Comparison of ENCODE assay signal across 11 mouse cellular contexts in the genomic region with DNA sequence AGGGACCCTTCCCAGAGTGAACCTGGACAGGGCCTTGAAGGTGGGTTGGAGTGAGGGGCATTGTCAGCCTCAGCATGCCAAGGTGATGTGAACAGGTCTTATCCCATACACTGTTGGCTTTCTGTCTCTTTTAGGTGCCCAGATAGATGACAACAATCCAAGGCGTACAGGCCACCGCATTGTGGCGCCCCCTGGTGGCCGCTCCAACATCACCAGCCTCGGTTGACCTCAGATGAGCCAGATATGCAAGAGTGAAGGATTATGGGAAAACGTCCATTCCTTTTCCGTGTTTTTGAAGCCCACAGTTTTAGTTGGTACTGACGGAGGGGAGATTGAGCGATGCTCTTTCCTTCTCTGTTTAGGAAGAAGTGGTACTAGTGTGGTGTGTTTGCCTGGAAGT. TPM values are rescaled to one million over a fixed set of nuclear protein-coding genes. Genes with fewer than 3 reads are reported as not detected.
DNase-seq lines count a peak whose midpoint lies in the region; ATAC-seq and TF ChIP-seq lines count a peak whose summit lies in the region.
"Had no signal": no experiment of that assay in that cellular context is flagged by ENCODE, and none has a peak within 500 bp of the region (broad histone marks: within the 10 kb centered on the region; RNA-seq: fewer than 3 reads in every experiment).

No protein-coding gene starts in this region.

- H3K27me3 ChIP-seq in E14TG2a.4 (ENCODE audit: insufficient read depth, low read length) = no peaks in the 10 kb centered on the region
- no peaks in the 10 kb centered on the region for H3K27me3 ChIP-seq in limb, embryonic 11.5 days (ENCODE audit: control insufficient read depth, insufficient read depth, low read length)
- H3K27me3 ChIP-seq: heart, embryonic 13.5 days; limb, embryonic 12.5 days; neural tube, embryonic 13.5 days had no signal

- H3K4me3 ChIP-seq in E14TG2a.4 (replicated peaks; ENCODE audit: low read length) = no peak overlapping the region
- H3K4me3 ChIP-seq in limb, embryonic 11.5 days (ENCODE audit: low read depth, low read length) = no peak overlapping the region
- H3K4me3 ChIP-seq: heart, embryonic 13.5 days; limb, embryonic 12.5 days; neural tube, embryonic 13.5 days had no signal

- H3K27ac ChIP-seq in limb, embryonic 11.5 days (replicated peaks; ENCODE audit: low read depth, low read length) = no peak overlapping the region
- H3K27ac ChIP-seq: heart, embryonic 13.5 days; limb, embryonic 12.5 days; neural tube, embryonic 13.5 days had no signal

- H3K4me2 ChIP-seq in limb, embryonic 11.5 days (ENCODE audit: low read depth, severe bottlenecking) = no peak overlapping the region
- H3K4me2 ChIP-seq: heart, embryonic 13.5 days; limb, embryonic 12.5 days; neural tube, embryonic 13.5 days had no signal

- 77% methylated on average over 9 of the region's 9 CpGs for WGBS in limb, embryonic 11.5 days

- no peak for ATAC-seq in limb, embryonic 11.5 days (ENCODE audit: insufficient number of reproducible peaks, low FRiP score, low TSS enrichment, low read depth)
- ATAC-seq in activated CD4-positive, CD25-positive, alpha-beta regulatory T cell, adult 4 months = no peak
- ATAC-seq in megakaryocyte progenitor cell, adult 5-6 weeks (replicated peaks; ENCODE audit: poor library complexity) = no peak

- TF ChIP-seq CTCF in E14TG2a.4 (conservative IDR thresholded peaks at IDR 0.05; ENCODE audit: low read length) = peak; percentile 89

- peak; percentile 35 to 47 for DNase-seq in layer of hippocampus, postnatal 25 days (ENCODE audit: extremely low spot score in 1 of 2, low spot score in 1 of 2)
- no peak for DNase-seq in layer of hippocampus, adult 9-11 months
- peak; percentile 59 for DNase-seq in ZHBTc4 (ENCODE audit: low read depth, low spot score)
- peak; percentile 41 for DNase-seq in limb, embryonic 11.5 days (ENCODE audit: low spot score)
- DNase-seq in heart, adult 11 months = no peak

- H3K9ac ChIP-seq in limb, embryonic 11.5 days (ENCODE audit: low read length) = no peak overlapping the region
- H3K9ac ChIP-seq: heart, embryonic 13.5 days; limb, embryonic 12.5 days; neural tube, embryonic 13.5 days had no signal

- H3K9me3 ChIP-seq in E14TG2a.4 (ENCODE audit: low read length) = peaks cover 4% of the 10 kb centered on the region; the same call in 1 of the 2 replicates
- H3K9me3 ChIP-seq in limb, embryonic 11.5 days (ENCODE audit: control insufficient read depth, low read length) = no peaks in the 10 kb centered on the region
- H3K9me3 ChIP-seq: heart, embryonic 13.5 days; limb, embryonic 12.5 days; neural tube, embryonic 13.5 days had no signal

- peaks cover 66% of the 10 kb centered on the region for H3K36me3 ChIP-seq in E14TG2a.4 (ENCODE audit: insufficient read depth, low read length)
- no peaks in the 10 kb centered on the region for H3K36me3 ChIP-seq in limb, embryonic 11.5 days (ENCODE audit: control insufficient read depth, insufficient read depth, low read length)
- H3K36me3 ChIP-seq: heart, embryonic 13.5 days; limb, embryonic 12.5 days had no signal

- peaks cover 15% of the 10 kb centered on the region for H3K4me1 ChIP-seq in E14TG2a.4 (replicated peaks; ENCODE audit: low read depth, low read length)
- H3K4me1 ChIP-seq in limb, embryonic 11.5 days (ENCODE audit: control insufficient read depth, insufficient read depth, low read length) = no peaks in the 10 kb centered on the region
- H3K4me1 ChIP-seq: heart, embryonic 13.5 days; limb, embryonic 12.5 days; neural tube, embryonic 13.5 days had no signal

RNA-seq across cellular contexts. Expression of a gene that starts 45.7 kb away (rescaled TPM):
- 10 to 100 TPM in 1 of 2 experiments, 1 to 10 TPM in 1; 9.3 to 10.4 TPM for total RNA-seq in layer of hippocampus, postnatal 25 days (2021)
- 21.5 and 24.0 TPM in 2 replicates for polyA plus RNA-seq in limb, embryonic 11.5 days (2014; fragmentation: Nextera tagmentation; extraction: Ambion mirVana)
- not detected for polyA plus RNA-seq in activated CD4-positive, CD25-positive, alpha-beta regulatory T cell, adult 4 months (2017; shearing (Covaris generic))
- total RNA-seq in megakaryocyte progenitor cell, adult 5-6 weeks (2015) = not detected in 2 replicates
- not detected in 2 replicates for total RNA-seq in megakaryocyte progenitor cell, adult 5-6 weeks (2017)

RNA-seq across cellular contexts. Expression of a gene that starts 47.3 kb away (rescaled TPM):
- 10 to 100 TPM; 21.1 to 22.2 TPM for total RNA-seq in layer of hippocampus, postnatal 25 days (2021)
- polyA plus RNA-seq in limb, embryonic 11.5 days (2014; fragmentation: Nextera tagmentation; extraction: Ambion mirVana) = 18.3 TPM in 2 replicates
- not detected for polyA plus RNA-seq in activated CD4-positive, CD25-positive, alpha-beta regulatory T cell, adult 4 months (2017; shearing (Covaris generic))
- 0.59 TPM in 1 of 2 replicates, not detected in the other for total RNA-seq in megakaryocyte progenitor cell, adult 5-6 weeks (2015)
- total RNA-seq in megakaryocyte progenitor cell, adult 5-6 weeks (2017) = 0.10 TPM in 1 of 2 replicates, not detected in the other

RNA-seq across cellular contexts. Expression of a gene that starts 49.2 kb away (rescaled TPM):
- 100 to 1,000 TPM; 252 to 276 TPM for total RNA-seq in layer of hippocampus, postnatal 25 days (2021)
- 36.6 and 37.1 TPM in 2 replicates for polyA plus RNA-seq in limb, embryonic 11.5 days (2014; fragmentation: Nextera tagmentation; extraction: Ambion mirVana)
- 10 to 100 TPM; 11.2 to 11.5 TPM for polyA plus RNA-seq in activated CD4-positive, CD25-positive, alpha-beta regulatory T cell, adult 4 months (2017; shearing (Covaris generic))
- not detected in 2 replicates for total RNA-seq in megakaryocyte progenitor cell, adult 5-6 weeks (2015)
- not detected in 2 replicates for total RNA-seq in megakaryocyte progenitor cell, adult 5-6 weeks (2017)

Comparison
In these comparisons a context has a peak if more than half of its experiments do, and no peak if none do; other contexts are left out.
1. DNase-seq: peak in layer of hippocampus, postnatal 25 days (2 of 2), ZHBTc4 (single experiment) and limb, embryonic 11.5 days (single experiment); none in layer of hippocampus, adult 9-11 months (single experiment) and heart, adult 11 months (single experiment).
2. RNA of a gene that starts 45.7 kb away (total RNA-seq): 9.3 to 10.4 TPM in layer of hippocampus, postnatal 25 days; not detected in megakaryocyte progenitor cell, adult 5-6 weeks; every median in the first group is over 10 times any median in the second.
3. RNA of a gene that starts 47.3 kb away (total RNA-seq): 21.1 to 22.2 TPM in layer of hippocampus, postnatal 25 days; 0.10 to 0.59 TPM in megakaryocyte progenitor cell, adult 5-6 weeks; every median in the first group is over 10 times any median in the second.
4. RNA of a gene that starts 49.2 kb away (total RNA-seq): 252 to 276 TPM in layer of hippocampus, postnatal 25 days; not detected in megakaryocyte progenitor cell, adult 5-6 weeks; every median in the first group is over 100 times any median in the second.